Mouse (Mus musculus) neural tube, embryonic 12.5 days (tissue): Measurements from ENCODE around the gene Stard13. TPM values are rescaled to one million over a fixed set of nuclear protein-coding genes. Genes with fewer than 3 reads are reported as not detected.

Source experiments
- ATAC-seq: fragments of 200-750 bp; cut with Nextera tagmentation; 2 replicates; pipeline ENCODE4 v1.8.0; 2017; ENCODE audit warnings: low read depth, mild to moderate bottlenecking, moderate TSS enrichment, moderate library complexity; ENCODE audit not compliant: low FRiP score
- H3K27ac ChIP-seq: fragments of 300-500 bp; sonication (generic); 2 replicates; pipeline ENCODE4 v1.5.1; 2016
- H3K27me3 ChIP-seq: fragments of 300-500 bp; sonication (generic); replicated peaks from 2 replicates; pipeline ENCODE4 v1.6.1; 2016; ENCODE audit warnings: mild to moderate bottlenecking
- H3K36me3 ChIP-seq: fragments of 300-500 bp; sonication (generic); 2 replicates; pipeline ENCODE4 v1.6.1; 2016; ENCODE audit warnings: mild to moderate bottlenecking
- H3K4me1 ChIP-seq: fragments of 300-500 bp; sonication (generic); 2 replicates; pipeline ENCODE4 v1.6.1; 2016
- H3K4me2 ChIP-seq: fragments of 300-500 bp; sonication (generic); replicated peaks from 2 replicates; pipeline ENCODE4 v1.6.1; 2016; ENCODE audit warnings: mild to moderate bottlenecking
- H3K4me3 ChIP-seq: fragments of 300-500 bp; sonication (generic); 2 replicates; pipeline ENCODE4 v1.5.1; 2016
- H3K9ac ChIP-seq: fragments of 300-500 bp; sonication (generic); 2 replicates; pipeline ENCODE4 v1.6.1; 2016; ENCODE audit warnings: mild to moderate bottlenecking
- H3K9me3 ChIP-seq: fragments of 300-500 bp; sonication (generic); 2 replicates; pipeline ENCODE4 v1.6.1; 2016; ENCODE audit warnings: mild to moderate bottlenecking
- WGBS: fragments of 180-500 bp; shearing (Covaris S2); methylation state at CpG from one replicate; pipeline ENCODE4 v1.1.7; 2016; 5-methylcytosine and 5-hydroxymethylcytosine counted together
- polyA plus RNA-seq: library from polyadenylated mRNA; unstranded; fragments of >200 nt; fragmentation: Nextera tagmentation; extraction: Ambion mirVana; gene quantifications from 2 replicates; pipeline ENCODE4 v1.2.1, GENCODE M21; 2016

The Stard13 gene
- polyA plus RNA-seq, 1 experiment from 2014 or later = 11.2 TPM

DNA sequence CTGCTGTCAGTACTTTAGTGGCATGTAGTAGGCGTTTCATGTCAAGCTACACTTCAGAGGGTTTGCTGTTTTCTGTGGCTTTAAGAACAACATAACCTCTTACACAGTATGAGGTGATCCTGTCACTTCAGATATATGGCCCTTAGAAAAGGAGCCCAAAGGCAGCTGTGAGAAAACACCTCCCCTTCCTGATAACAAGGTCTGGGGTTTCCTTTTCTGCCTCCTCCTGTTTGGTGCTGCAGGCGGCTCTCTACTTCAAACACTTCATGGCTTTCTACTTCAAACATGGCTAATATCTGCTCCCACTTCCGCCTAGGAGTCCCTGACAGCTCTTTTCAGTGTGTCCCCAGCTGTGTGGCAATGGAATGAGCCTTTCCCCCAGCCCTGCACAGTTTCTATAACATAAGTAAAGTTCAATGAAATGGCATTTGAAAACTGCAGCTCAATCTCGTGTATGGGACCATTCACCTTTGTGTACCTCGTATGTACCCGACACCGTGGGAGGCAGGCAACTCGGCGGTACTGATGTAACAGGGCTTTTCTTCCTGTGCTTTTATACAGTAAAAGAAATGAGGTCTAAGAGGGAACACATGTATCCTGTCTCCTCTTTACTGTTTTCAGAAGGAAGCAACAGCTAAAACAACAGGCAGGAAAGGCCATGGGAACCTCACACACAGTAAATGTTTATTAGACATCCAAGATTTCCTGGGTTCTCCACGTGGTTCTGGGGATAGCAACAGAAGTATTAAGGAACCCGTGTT lies 13.7 kb upstream of the Stard13 start:
- H3K9me3 ChIP-seq = no peaks in the 10 kb centered on the region
- no peak for ATAC-seq
- 49% methylated on average over 11 of the region's 11 CpGs for WGBS
- H3K4me2 ChIP-seq = no peak overlapping the region
- H3K9ac ChIP-seq = no peak overlapping the region
- H3K27me3 ChIP-seq = no peaks in the 10 kb centered on the region
- peaks cover 25% of the 10 kb centered on the region for H3K4me1 ChIP-seq
- H3K4me3 ChIP-seq = no peak overlapping the region
- no peaks in the 10 kb centered on the region for H3K36me3 ChIP-seq
- H3K27ac ChIP-seq = no peak overlapping the region

DNA sequence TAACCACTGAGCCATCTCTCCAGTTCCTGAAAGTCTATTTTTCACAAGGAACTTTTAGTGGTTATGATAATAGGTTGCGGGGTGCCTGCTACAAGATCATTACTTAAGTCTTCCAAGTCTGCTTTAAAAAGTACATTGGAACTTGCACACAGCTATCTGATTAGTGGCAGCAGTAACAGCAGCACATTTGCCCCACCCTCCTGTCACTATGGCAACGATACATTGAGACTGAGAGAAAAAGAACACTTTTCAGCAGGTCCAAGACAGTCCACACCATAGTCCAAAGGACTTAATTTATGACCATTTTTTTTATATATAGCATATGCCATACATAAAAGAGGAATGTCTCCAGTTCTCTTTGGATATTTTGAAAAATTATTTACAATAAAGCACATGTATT lies 12.7 kb upstream of the Stard13 start:
- Histone ChIP-seq H3K4me2 (no peak overlapping the region), H3K4me1 (peaks cover 25% of the 10 kb centered on the region), H3K4me3 (no peak overlapping the region), H3K27ac (no peak overlapping the region), H3K36me3 (no peaks in the 10 kb centered on the region), H3K9ac (no peak overlapping the region), H3K27me3 (no peaks in the 10 kb centered on the region), H3K9me3 (no peaks in the 10 kb centered on the region)
- no peak for ATAC-seq
- WGBS = 74% methylated on average over 2 of the region's 2 CpGs

DNA sequence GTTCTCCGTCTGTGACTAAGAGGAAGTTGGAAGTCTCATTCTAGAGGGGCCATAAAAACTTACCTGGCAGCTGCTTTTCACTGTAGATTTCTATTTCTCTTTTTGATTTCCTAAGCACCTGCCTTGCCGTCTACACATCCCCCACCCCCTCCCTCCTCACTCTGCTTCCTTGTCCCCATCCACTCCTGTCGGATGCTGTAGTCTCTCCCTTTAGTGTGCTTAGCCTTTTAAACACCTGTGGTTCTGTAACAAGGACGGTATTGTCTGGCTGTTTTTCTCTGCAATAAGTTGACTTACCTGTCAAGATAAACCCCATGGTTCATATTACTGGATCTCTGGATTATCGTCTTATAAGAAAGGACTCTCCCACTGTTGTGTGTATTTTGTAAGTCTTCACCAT lies 11.9 kb upstream of the Stard13 start:
- no peaks in the 10 kb centered on the region for H3K9me3 ChIP-seq
- H3K27ac ChIP-seq = no peak overlapping the region
- H3K4me2 ChIP-seq = no peak overlapping the region
- H3K9ac ChIP-seq = no peak overlapping the region
- H3K4me1 ChIP-seq = peaks cover 25% of the 10 kb centered on the region
- no peak overlapping the region for H3K4me3 ChIP-seq
- no peaks in the 10 kb centered on the region for H3K36me3 ChIP-seq
- ATAC-seq = no peak
- H3K27me3 ChIP-seq = no peaks in the 10 kb centered on the region
- WGBS = 91% methylated on average over 5 of the region's 5 CpGs

DNA sequence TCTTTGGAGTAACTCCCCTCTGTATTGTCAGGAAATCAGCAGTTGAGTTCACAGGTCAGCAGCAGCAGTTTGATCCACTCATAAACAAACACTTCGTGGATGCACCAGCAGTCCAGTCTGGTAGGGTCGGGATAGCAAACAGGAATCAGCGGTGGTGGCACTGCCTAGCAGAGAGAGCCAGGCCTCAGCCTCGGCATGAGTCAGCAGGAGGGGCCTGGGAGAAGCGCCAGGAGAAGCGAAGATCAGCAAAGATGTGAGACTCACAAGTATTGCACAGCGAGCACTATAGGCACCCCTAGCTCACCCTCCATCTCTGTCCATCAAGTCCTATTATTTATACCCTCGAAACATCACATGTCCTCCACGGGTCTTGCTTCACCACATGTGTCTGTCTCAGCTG lies 5.1 kb upstream of the Stard13 start:
- no peak overlapping the region for H3K27ac ChIP-seq
- no peak overlapping the region for H3K9ac ChIP-seq
- no peaks in the 10 kb centered on the region for H3K36me3 ChIP-seq
- no peaks in the 10 kb centered on the region for H3K4me1 ChIP-seq
- ATAC-seq = no peak
- WGBS = 76% methylated on average over 9 of the region's 9 CpGs
- peaks cover under 1% of the 10 kb centered on the region; the same call in 1 of the 2 replicates for H3K27me3 ChIP-seq
- no peak overlapping the region for H3K4me2 ChIP-seq
- no peaks in the 10 kb centered on the region for H3K9me3 ChIP-seq
- no peak overlapping the region for H3K4me3 ChIP-seq

DNA sequence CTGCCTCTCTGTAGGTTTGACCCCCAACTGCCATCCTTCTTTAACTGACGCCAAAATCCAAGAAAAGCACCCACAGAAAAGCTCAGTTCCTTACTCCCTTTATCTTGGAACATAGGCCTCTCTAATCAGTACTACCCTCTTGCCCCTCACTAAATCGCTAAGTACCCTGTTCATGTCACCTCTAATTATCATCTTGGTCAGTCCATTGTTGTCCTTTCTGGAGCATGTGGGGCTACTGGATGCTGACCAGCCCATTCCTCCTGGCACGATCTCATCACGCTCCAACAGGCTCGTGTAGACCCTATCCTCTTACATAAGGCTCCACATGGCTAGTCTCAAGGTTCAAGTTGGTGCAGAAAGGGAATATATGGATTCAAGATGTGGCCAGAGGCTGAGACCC lies 2.8 kb upstream of the Stard13 start:
- Histone ChIP-seq H3K27me3 (peaks cover 13% of the 10 kb centered on the region), H3K36me3 (no peaks in the 10 kb centered on the region), H3K4me3 (no peak overlapping the region), H3K27ac (no peak overlapping the region), H3K4me2 (no peak overlapping the region), H3K9ac (no peak overlapping the region), H3K4me1 (peaks cover 9% of the 10 kb centered on the region; the same call in 1 of the 2 replicates), H3K9me3 (no peaks in the 10 kb centered on the region)
- WGBS = 85% methylated on average over 5 of the region's 5 CpGs
- ATAC-seq = no peak

DNA sequence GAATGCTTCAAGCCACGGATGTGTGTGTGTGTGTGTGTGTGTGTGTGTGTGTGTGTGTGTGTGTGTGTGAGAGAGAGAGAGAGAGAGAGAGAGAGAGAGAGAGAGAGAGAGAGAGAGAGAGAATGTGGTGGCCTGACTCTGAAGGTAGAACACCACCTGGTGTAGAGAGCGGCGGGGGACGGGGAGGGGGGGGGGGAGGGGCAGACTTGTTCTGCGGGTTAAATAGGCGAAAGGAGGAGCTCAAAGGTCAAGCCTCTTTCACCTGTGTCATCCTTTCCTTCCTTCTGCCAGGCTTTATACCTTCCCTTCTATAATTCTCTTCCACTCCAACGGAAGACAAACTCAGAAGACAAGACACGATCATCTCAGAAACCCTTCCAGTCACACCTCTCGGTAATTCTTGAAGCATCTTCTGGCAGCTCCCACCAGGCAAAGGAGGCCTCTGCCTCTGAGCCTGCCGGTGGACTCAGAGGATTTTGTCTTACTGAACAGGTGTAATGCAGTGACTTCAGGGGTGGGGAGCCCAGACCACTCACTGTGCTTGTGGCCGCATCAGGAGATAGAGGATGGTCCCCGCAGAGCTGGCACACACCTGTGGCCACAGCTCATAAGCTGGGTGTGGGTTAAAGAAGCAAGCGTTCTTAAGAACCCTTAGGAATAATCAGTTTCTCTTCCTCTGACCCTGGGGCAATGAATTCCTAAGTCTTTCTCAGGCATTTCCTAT lies 898 bp downstream of the Stard13 start:
- no peaks in the 10 kb centered on the region for H3K36me3 ChIP-seq
- H3K27ac ChIP-seq = no peak overlapping the region
- ATAC-seq = peak; percentile 10; the same call in 1 of the 2 replicates
- no peak overlapping the region for H3K9ac ChIP-seq
- peaks cover 9% of the 10 kb centered on the region; the same call in 1 of the 2 replicates for H3K4me1 ChIP-seq
- H3K4me3 ChIP-seq = peak overlapping the region; percentile 50
- peaks cover 13% of the 10 kb centered on the region for H3K27me3 ChIP-seq
- peak overlapping the region; percentile 82 for H3K4me2 ChIP-seq
- WGBS = 21% methylated on average over 10 of the region's 13 CpGs
- no peaks in the 10 kb centered on the region for H3K9me3 ChIP-seq

DNA sequence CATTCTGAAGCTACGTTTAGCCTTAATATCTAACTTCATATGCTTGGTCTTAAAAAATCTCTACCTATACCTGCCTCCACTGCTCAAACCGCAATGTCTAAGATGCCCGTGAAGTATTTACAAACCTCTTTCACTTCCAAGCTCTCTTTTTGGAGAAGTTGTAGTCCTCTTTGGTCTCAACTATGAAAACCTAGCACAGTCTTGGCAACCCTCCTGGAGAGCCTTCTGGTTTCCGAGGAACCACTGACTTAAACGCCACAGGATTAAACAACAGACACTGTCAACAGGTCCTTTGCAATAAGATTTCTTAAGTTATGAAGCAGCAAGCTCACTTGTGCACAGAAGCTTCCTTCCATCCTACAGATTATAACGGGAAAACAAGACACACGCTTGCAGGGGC lies 1.8 kb downstream of the Stard13 start:
- no peak for ATAC-seq
- peaks cover 13% of the 10 kb centered on the region for H3K27me3 ChIP-seq
- H3K9me3 ChIP-seq = no peaks in the 10 kb centered on the region
- H3K4me2 ChIP-seq = 0 out of 2 replicates have a peak overlapping the region, but pooled peaks have one; percentile 5
- no peak overlapping the region for H3K27ac ChIP-seq
- WGBS = 95% methylated on average over 7 of the region's 7 CpGs
- H3K4me3 ChIP-seq = no peak overlapping the region
- no peaks in the 10 kb centered on the region for H3K36me3 ChIP-seq
- H3K9ac ChIP-seq = no peak overlapping the region
- peaks cover 9% of the 10 kb centered on the region; the same call in 1 of the 2 replicates for H3K4me1 ChIP-seq

DNA sequence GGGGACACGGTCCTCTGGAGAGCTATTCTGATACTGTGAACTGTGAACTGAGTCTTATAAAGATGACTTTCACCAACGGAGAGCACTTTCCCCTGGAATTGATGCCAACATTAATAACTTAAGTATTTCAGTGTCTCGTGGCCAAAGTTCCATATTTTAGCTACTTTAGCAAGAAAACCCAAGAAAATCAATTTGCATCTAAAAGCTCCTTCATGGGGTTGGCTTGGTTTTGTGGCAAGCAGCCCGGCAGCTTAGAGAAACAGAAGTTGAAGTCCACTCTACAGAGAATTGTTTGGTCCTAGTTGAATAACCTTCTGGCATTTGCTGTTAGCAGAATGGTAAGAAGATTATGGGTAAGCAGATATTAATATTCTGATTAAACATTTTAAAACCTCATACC lies 2.2 kb downstream of the Stard13 start:
- Histone ChIP-seq H3K27me3 (peaks cover 13% of the 10 kb centered on the region), H3K27ac (no peak overlapping the region), H3K36me3 (no peaks in the 10 kb centered on the region), H3K4me1 (peaks cover 9% of the 10 kb centered on the region; the same call in 1 of the 2 replicates), H3K4me2 (no peak overlapping the region), H3K9ac (no peak overlapping the region), H3K9me3 (no peaks in the 10 kb centered on the region), H3K4me3 (no peak overlapping the region)
- WGBS = 87% methylated on average over 4 of the region's 4 CpGs
- ATAC-seq = no peak

DNA sequence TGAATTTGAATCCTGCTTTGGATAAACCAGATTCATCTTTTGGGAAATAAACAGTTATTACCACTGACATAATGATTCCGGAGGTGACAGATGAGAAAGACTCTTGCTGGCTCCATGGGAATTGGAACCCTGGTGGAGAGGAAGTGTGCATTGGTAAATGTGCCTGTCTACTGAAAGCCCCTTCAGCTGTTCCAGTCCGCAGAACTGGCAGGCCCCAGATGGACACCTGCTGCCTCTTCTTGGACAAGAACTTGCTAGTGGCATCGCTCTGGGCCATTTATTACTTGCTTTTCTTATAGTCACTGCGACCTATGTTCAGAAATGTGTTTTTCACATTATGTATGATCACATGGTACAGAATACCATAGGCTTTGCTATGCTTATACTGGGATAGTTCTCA lies 3.2 kb downstream of the Stard13 start:
- Histone ChIP-seq H3K36me3 (no peaks in the 10 kb centered on the region), H3K9ac (no peak overlapping the region), H3K27me3 (peaks cover 13% of the 10 kb centered on the region), H3K4me1 (peaks cover 9% of the 10 kb centered on the region; the same call in 1 of the 2 replicates), H3K9me3 (no peaks in the 10 kb centered on the region), H3K4me2 (no peak overlapping the region), H3K4me3 (no peak overlapping the region), H3K27ac (no peak overlapping the region)
- no peak for ATAC-seq
- WGBS = 81% methylated on average over 4 of the region's 4 CpGs

DNA sequence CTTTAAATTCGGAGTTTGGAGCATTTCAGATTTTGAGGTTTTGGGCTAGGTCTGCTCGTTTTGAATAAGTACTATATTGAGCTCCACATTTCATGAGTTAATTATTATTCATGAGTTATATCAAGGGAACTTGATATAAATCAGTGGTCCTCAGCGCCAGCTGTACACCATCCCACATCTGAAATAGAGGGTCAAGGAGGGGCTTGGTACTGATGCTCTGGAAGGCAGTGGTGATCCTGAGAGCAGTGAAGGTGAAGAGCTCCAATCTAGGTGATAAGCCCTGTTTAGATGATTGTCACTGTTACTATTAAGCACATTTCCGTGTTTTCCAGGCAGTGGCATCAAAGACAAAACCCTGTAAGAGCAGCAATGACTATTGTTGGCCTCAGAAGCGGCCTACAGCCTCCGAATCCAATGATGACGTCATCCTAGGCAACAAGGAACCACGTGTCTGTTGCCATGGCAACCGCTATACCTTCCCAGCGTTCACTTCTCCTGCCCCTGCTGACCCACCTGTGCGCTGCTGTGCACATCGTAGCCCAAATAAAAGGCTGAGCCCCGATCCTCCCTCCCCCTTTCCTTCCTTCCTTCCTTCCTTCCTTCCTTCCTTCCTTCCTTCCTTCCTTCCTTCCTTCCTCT lies 5.2 kb downstream of the Stard13 start:
- no peak overlapping the region for H3K4me3 ChIP-seq
- H3K9me3 ChIP-seq = no peaks in the 10 kb centered on the region
- no peak overlapping the region for H3K27ac ChIP-seq
- H3K4me1 ChIP-seq = peaks cover 9% of the 10 kb centered on the region; the same call in 1 of the 2 replicates
- no peak for ATAC-seq
- H3K27me3 ChIP-seq = peaks cover 10% of the 10 kb centered on the region; the same call in 1 of the 2 replicates
- H3K4me2 ChIP-seq = no peak overlapping the region
- no peaks in the 10 kb centered on the region for H3K36me3 ChIP-seq
- H3K9ac ChIP-seq = no peak overlapping the region
- 71% methylated on average over 13 of the region's 13 CpGs for WGBS

DNA sequence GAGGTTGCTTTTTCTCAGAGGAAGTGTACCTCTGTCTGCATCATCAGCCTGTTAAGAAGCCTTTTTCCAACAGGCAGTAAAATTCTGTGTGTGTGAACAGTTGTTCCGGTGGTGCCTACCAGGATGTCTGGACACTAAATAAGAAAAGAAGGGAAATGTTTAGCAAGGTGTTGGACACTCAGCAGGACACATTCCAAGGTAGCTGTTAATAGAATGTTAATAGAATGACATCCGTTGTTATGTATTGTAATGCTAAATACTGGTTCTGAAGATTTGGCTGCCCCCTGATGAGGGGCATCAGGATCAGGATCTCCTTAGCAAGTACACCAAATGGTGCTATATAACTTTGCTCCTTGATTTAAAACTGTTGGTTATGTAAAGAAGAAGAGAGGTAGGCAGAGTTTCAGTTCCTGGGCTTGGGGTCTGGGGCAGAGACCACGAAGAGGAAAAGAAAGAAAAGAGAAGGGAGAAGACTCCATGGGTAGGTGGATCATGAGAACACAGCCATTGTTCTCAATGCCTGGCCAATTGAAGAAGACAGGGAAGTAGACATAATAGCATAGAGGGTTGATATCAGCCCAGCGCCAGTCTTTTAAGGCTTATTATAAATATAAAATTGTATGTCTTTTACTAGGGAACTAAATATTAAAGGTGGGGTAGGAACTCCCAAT lies 9.8 kb downstream of the Stard13 start:
- 69% methylated on average over 4 of the region's 4 CpGs for WGBS
- H3K27ac ChIP-seq = no peak overlapping the region

DNA sequence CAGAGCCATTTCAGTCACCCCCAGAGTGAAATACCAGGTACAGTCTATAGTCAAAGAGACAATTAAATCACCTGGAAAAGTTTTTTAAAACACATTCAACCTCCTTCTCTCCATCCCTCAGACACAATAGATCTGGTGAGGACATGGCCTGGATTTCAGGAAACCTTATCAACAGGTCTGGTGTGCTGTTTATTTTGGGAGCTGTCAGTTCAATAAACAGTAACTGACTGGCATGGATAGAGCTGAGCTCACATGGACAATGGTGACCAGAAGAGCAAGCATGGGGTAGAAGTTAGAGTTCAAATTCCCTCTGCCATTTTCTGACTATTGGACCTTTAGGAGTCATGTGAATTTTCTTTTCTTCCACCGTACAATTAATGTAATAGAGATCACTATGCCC lies 10.8 kb downstream of the Stard13 start:
- no peak for ATAC-seq
- H3K4me2 ChIP-seq = no peak overlapping the region
- no peaks in the 10 kb centered on the region for H3K9me3 ChIP-seq
- no peak overlapping the region for H3K27ac ChIP-seq
- H3K4me3 ChIP-seq = no peak overlapping the region
- peaks cover 5% of the 10 kb centered on the region; the same call in 1 of the 2 replicates for H3K4me1 ChIP-seq
- no peaks in the 10 kb centered on the region for H3K36me3 ChIP-seq
- H3K27me3 ChIP-seq = no peaks in the 10 kb centered on the region
- H3K9ac ChIP-seq = no peak overlapping the region
- WGBS = 93% methylated on average over 1 of the region's 1 CpGs

More for the DNA sequence above, 9.8 kb downstream of the Stard13 start:
- Histone ChIP-seq H3K4me3 (no peak overlapping the region), H3K4me1 (peaks cover under 1% of the 10 kb centered on the region; the same call in 1 of the 2 replicates), H3K36me3 (no peaks in the 10 kb centered on the region), H3K4me2 (no peak overlapping the region), H3K9ac (no peak overlapping the region), H3K9me3 (no peaks in the 10 kb centered on the region), H3K27me3 (no peaks in the 10 kb centered on the region)
- no peak for ATAC-seq
